8 mouse cellular contexts compared by ENCODE assay signal in the genomic region with DNA sequence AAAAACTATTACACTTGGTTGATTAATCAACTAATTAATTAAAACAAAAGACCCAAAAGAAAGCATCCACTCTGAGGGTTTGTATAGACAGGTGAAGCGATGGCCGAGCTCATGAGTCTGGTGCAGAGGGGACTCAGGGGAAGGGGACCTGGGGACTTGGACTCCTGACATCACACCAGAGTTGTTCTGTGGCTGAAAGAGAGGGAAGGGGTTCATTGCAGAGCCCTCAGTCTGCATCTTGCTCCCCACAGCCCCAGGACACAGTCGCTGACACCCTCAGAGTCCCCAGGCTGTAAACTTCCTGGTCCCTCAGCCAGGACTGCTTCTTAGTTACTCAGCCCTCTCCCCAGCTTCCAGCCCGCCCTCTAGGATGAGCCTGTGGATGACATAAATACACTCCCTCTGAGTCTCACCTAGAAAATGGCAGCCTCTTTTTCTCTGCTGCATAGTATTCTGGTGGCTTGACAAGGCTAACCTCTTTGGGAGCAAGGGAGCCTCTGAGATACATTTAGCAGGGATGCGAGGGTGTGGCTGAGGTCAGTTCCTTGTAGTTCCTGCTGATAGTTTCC. TPM values are rescaled to one million over a fixed set of nuclear protein-coding genes. Genes with fewer than 3 reads are reported as not detected.
DNase-seq lines count a peak whose midpoint lies in the region; ATAC-seq lines count a peak whose summit lies in the region.

No protein-coding gene starts in this region.

- H3K9me3 ChIP-seq in heart, embryonic 14.5 days (ENCODE audit: control insufficient read depth, low read length) = no peaks in the 10 kb centered on the region
- 0 out of 2 replicates have a peak, but pooled peaks cover 3% of the 10 kb centered on the region for H3K9me3 ChIP-seq in embryonic facial prominence, embryonic 10.5 days
- no peaks in the 10 kb centered on the region for H3K9me3 ChIP-seq in hindbrain, embryonic 14.5 days (ENCODE audit: control insufficient read depth, low read length)
- H3K9me3 ChIP-seq in midbrain, embryonic 12.5 days = no peaks in the 10 kb centered on the region

- no peak for DNase-seq in heart, postnatal 25 days (ENCODE audit: low spot score)
- no peak for DNase-seq in embryonic facial prominence, embryonic 10.5 days (ENCODE audit: low spot score)
- no peak for DNase-seq in hindbrain, embryonic 14.5 days (ENCODE audit: low spot score)
- no peak for DNase-seq in ovary, adult 18-20 months (ENCODE audit: low spot score)
- no peak for DNase-seq in spleen, postnatal 10 days (ENCODE audit: low spot score in 2 of 2)

- peaks cover 13 to 38% of the 10 kb centered on the region in 2 experiments for H3K4me1 ChIP-seq in heart, embryonic 14.5 days (ENCODE audit: control insufficient read depth in 2 of 2, insufficient read depth in 2 of 2, low read length in 2 of 2)
- peaks cover 78% of the 10 kb centered on the region for H3K4me1 ChIP-seq in embryonic facial prominence, embryonic 10.5 days
- peaks cover 30% of the 10 kb centered on the region for H3K4me1 ChIP-seq in hindbrain, embryonic 14.5 days (replicated peaks; ENCODE audit: control insufficient read depth, insufficient read depth, low read length)
- H3K4me1 ChIP-seq in midbrain, embryonic 12.5 days = peaks cover 60% of the 10 kb centered on the region

- peak overlapping the region; percentile 98 for H3K9ac ChIP-seq in heart, embryonic 14.5 days (ENCODE audit: low read length)
- no peak overlapping the region; the same call in 1 of the 2 replicates for H3K9ac ChIP-seq in hindbrain, embryonic 14.5 days
- H3K9ac ChIP-seq in midbrain, embryonic 12.5 days (replicated peaks) = peak overlapping the region; percentile 96; the same call in 1 of the 2 replicates

- intact Hi-C loops in heart, postnatal 25 days (cut with DNase I) = no loop called here

- peak overlapping the region; percentile 87 for H3K4me2 ChIP-seq in heart, embryonic 14.5 days (ENCODE audit: low read length)
- peak overlapping the region; percentile 80 for H3K4me2 ChIP-seq in hindbrain, embryonic 14.5 days (replicated peaks)
- peak overlapping the region; percentile 98 for H3K4me2 ChIP-seq in midbrain, embryonic 12.5 days (replicated peaks)

- H3K36me3 ChIP-seq in heart, embryonic 14.5 days (ENCODE audit: control insufficient read depth, insufficient read depth, low read length) = 0 out of 2 replicates have a peak, but pooled peaks cover under 1% of the 10 kb centered on the region
- H3K36me3 ChIP-seq in embryonic facial prominence, embryonic 10.5 days (replicated peaks) = peaks cover 10% of the 10 kb centered on the region
- H3K36me3 ChIP-seq in hindbrain, embryonic 14.5 days (replicated peaks; ENCODE audit: control insufficient read depth, insufficient read depth) = no peaks in the 10 kb centered on the region
- peaks cover 3% of the 10 kb centered on the region; the same call in 1 of the 2 replicates for H3K36me3 ChIP-seq in midbrain, embryonic 12.5 days

- H3K27ac ChIP-seq in heart, embryonic 14.5 days (replicated peaks in 1 of 2; ENCODE audit: control insufficient read depth in 1 of 2, insufficient read depth in 1 of 2, low read depth in 2 of 2, low read length in 2 of 2) = no peak overlapping the region
- H3K27ac ChIP-seq in embryonic facial prominence, embryonic 10.5 days (replicated peaks) = no peak overlapping the region
- H3K27ac ChIP-seq in hindbrain, embryonic 14.5 days = no peak overlapping the region
- H3K27ac ChIP-seq in midbrain, embryonic 12.5 days (replicated peaks) = no peak overlapping the region

- ATAC-seq in heart, embryonic 14.5 days (ENCODE audit: insufficient number of reproducible peaks, insufficient read depth, low FRiP score, low read depth) = no peak
- no peak for ATAC-seq in hindbrain, embryonic 14.5 days (ENCODE audit: low FRiP score)
- ATAC-seq in midbrain, embryonic 12.5 days (ENCODE audit: low FRiP score, low read depth) = no peak
- ATAC-seq in granulocyte monocyte progenitor cell, adult 5-6 weeks (replicated peaks; ENCODE audit: poor library complexity, severe bottlenecking) = no peak

- peak overlapping the region in 1 of 2 experiments; percentile 77; a peak in 2 of 4 replicates for H3K4me3 ChIP-seq in heart, embryonic 14.5 days (ENCODE audit: control insufficient read depth in 1 of 2, insufficient read depth in 1 of 2, low read depth in 1 of 2, low read length in 2 of 2)
- H3K4me3 ChIP-seq in embryonic facial prominence, embryonic 10.5 days = peak overlapping the region; percentile 89
- H3K4me3 ChIP-seq in hindbrain, embryonic 14.5 days (replicated peaks; ENCODE audit: low read length) = peak overlapping the region; percentile 68
- H3K4me3 ChIP-seq in midbrain, embryonic 12.5 days = peak overlapping the region; percentile 82

- H3K27me3 ChIP-seq in heart, embryonic 14.5 days (ENCODE audit: control insufficient read depth, insufficient read depth, low read length) = peaks cover 54% of the 10 kb centered on the region
- peaks cover 56% of the 10 kb centered on the region for H3K27me3 ChIP-seq in embryonic facial prominence, embryonic 10.5 days (replicated peaks; ENCODE audit: low read depth, poor library complexity, severe bottlenecking)
- peaks cover 52% of the 10 kb centered on the region for H3K27me3 ChIP-seq in hindbrain, embryonic 14.5 days (ENCODE audit: control insufficient read depth, insufficient read depth, low read length)
- H3K27me3 ChIP-seq in midbrain, embryonic 12.5 days = peaks cover 56% of the 10 kb centered on the region

- 63% methylated on average over 5 of the region's 5 CpGs for WGBS in heart, embryonic 14.5 days
- 68% methylated on average over 5 of the region's 5 CpGs for WGBS in embryonic facial prominence, embryonic 10.5 days
- WGBS in hindbrain, embryonic 14.5 days = 64% methylated on average over 5 of the region's 5 CpGs
- 62% methylated on average over 5 of the region's 5 CpGs for WGBS in midbrain, embryonic 12.5 days

RNA-seq across cellular contexts. Expression of a gene that starts 0.8 kb away (rescaled TPM):
- polyA plus RNA-seq in heart, embryonic 14.5 days (2014; fragmentation: Nextera tagmentation; extraction: Ambion mirVana) = 0.19 and 0.70 TPM in 2 replicates
- under 1 TPM; 0.14 to 0.18 TPM for total RNA-seq in heart, postnatal 25 days (2021)
- 0.33 and 0.37 TPM in 2 replicates for polyA plus RNA-seq in embryonic facial prominence, embryonic 10.5 days (2016; fragmentation: Nextera tagmentation; extraction: Ambion mirVana)
- 1.7 and 2.6 TPM in 2 replicates for polyA plus RNA-seq in hindbrain, embryonic 14.5 days (2014; fragmentation: Nextera tagmentation; extraction: Ambion mirVana)
- polyA plus RNA-seq in midbrain, embryonic 12.5 days (2016; fragmentation: Nextera tagmentation; extraction: Ambion mirVana) = 1.4 and 1.5 TPM in 2 replicates
- not detected in 2 replicates for total RNA-seq in granulocyte monocyte progenitor cell, adult 5-6 weeks (2014; fragmentation: Nextera tagmentation)
- total RNA-seq in granulocyte monocyte progenitor cell, adult 5-6 weeks (2017) = 0.26 TPM in 1 of 2 replicates, not detected in the other

RNA-seq across cellular contexts. Expression of a gene that starts 3.4 kb away (rescaled TPM):
- polyA plus RNA-seq in heart, embryonic 14.5 days (2014; fragmentation: Nextera tagmentation; extraction: Ambion mirVana) = 96.7 and 98.5 TPM in 2 replicates
- 10 to 100 TPM; 81.1 to 82.9 TPM for total RNA-seq in heart, postnatal 25 days (2021)
- polyA plus RNA-seq in embryonic facial prominence, embryonic 10.5 days (2016; fragmentation: Nextera tagmentation; extraction: Ambion mirVana) = 125 and 136 TPM in 2 replicates
- 228 and 232 TPM in 2 replicates for polyA plus RNA-seq in hindbrain, embryonic 14.5 days (2014; fragmentation: Nextera tagmentation; extraction: Ambion mirVana)
- 157 and 167 TPM in 2 replicates for polyA plus RNA-seq in midbrain, embryonic 12.5 days (2016; fragmentation: Nextera tagmentation; extraction: Ambion mirVana)
- total RNA-seq in granulocyte monocyte progenitor cell, adult 5-6 weeks (2014; fragmentation: Nextera tagmentation) = 62.9 and 64.6 TPM in 2 replicates
- 39.1 and 40.4 TPM in 2 replicates for total RNA-seq in granulocyte monocyte progenitor cell, adult 5-6 weeks (2017)

RNA-seq across cellular contexts. Expression of a gene that starts 7.0 kb away (rescaled TPM):
- 4.6 TPM in 1 of 2 replicates, not detected in the other for polyA plus RNA-seq in heart, embryonic 14.5 days (2014; fragmentation: Nextera tagmentation; extraction: Ambion mirVana)
- total RNA-seq in heart, postnatal 25 days (2021) = not detected
- 3.4 TPM in 1 of 2 replicates, not detected in the other for polyA plus RNA-seq in embryonic facial prominence, embryonic 10.5 days (2016; fragmentation: Nextera tagmentation; extraction: Ambion mirVana)
- 1.1 TPM in 1 of 2 replicates, not detected in the other for polyA plus RNA-seq in hindbrain, embryonic 14.5 days (2014; fragmentation: Nextera tagmentation; extraction: Ambion mirVana)
- 27.9 and 34.2 TPM in 2 replicates for polyA plus RNA-seq in midbrain, embryonic 12.5 days (2016; fragmentation: Nextera tagmentation; extraction: Ambion mirVana)
- not detected in 2 replicates for total RNA-seq in granulocyte monocyte progenitor cell, adult 5-6 weeks (2014; fragmentation: Nextera tagmentation)
- 0.98 TPM in 1 of 2 replicates, not detected in the other for total RNA-seq in granulocyte monocyte progenitor cell, adult 5-6 weeks (2017)

RNA-seq across cellular contexts. Expression of a gene that starts 8.9 kb away (rescaled TPM):
- 34.7 TPM in 2 replicates for polyA plus RNA-seq in heart, embryonic 14.5 days (2014; fragmentation: Nextera tagmentation; extraction: Ambion mirVana)
- 10 to 100 TPM; 49.2 to 50.7 TPM for total RNA-seq in heart, postnatal 25 days (2021)
- polyA plus RNA-seq in embryonic facial prominence, embryonic 10.5 days (2016; fragmentation: Nextera tagmentation; extraction: Ambion mirVana) = 63.6 and 68.1 TPM in 2 replicates
- 42.0 and 42.5 TPM in 2 replicates for polyA plus RNA-seq in hindbrain, embryonic 14.5 days (2014; fragmentation: Nextera tagmentation; extraction: Ambion mirVana)
- 65.4 and 68.4 TPM in 2 replicates for polyA plus RNA-seq in midbrain, embryonic 12.5 days (2016; fragmentation: Nextera tagmentation; extraction: Ambion mirVana)
- total RNA-seq in granulocyte monocyte progenitor cell, adult 5-6 weeks (2014; fragmentation: Nextera tagmentation) = 14.1 and 20.3 TPM in 2 replicates
- 17.0 and 18.7 TPM in 2 replicates for total RNA-seq in granulocyte monocyte progenitor cell, adult 5-6 weeks (2017)

RNA-seq across cellular contexts. Expression of a gene that starts 9.2 kb away (rescaled TPM):
- 1.9 and 2.8 TPM in 2 replicates for polyA plus RNA-seq in heart, embryonic 14.5 days (2014; fragmentation: Nextera tagmentation; extraction: Ambion mirVana)
- 1 to 10 TPM; 1.9 to 2.0 TPM for total RNA-seq in heart, postnatal 25 days (2021)
- 15.7 and 18.0 TPM in 2 replicates for polyA plus RNA-seq in embryonic facial prominence, embryonic 10.5 days (2016; fragmentation: Nextera tagmentation; extraction: Ambion mirVana)
- polyA plus RNA-seq in hindbrain, embryonic 14.5 days (2014; fragmentation: Nextera tagmentation; extraction: Ambion mirVana) = 3.4 and 3.8 TPM in 2 replicates
- 4.0 and 5.6 TPM in 2 replicates for polyA plus RNA-seq in midbrain, embryonic 12.5 days (2016; fragmentation: Nextera tagmentation; extraction: Ambion mirVana)
- 21.2 and 22.5 TPM in 2 replicates for total RNA-seq in granulocyte monocyte progenitor cell, adult 5-6 weeks (2014; fragmentation: Nextera tagmentation)
- 32.4 and 36.7 TPM in 2 replicates for total RNA-seq in granulocyte monocyte progenitor cell, adult 5-6 weeks (2017)
